Mouse (Mus musculus) regulatory T cell (primary cell): ENCODE data around the gene Hcfc1r1.

ENCODE experiments used
- in situ Hi-C: fragments of 300-600 bp; cut with MboI, MseI; formaldehyde crosslinking; loops from one replicate; pipeline ENCODE4 v1.15.1; 2025; ENCODE audit warnings: high pct_unique_total_duplicates

Hcfc1r1 gene

GRCm38 (mm10) chr17:23673424-23674073 lies at the start of gene Hcfc1r1, which contains the start of gene Thoc6:
Gene Hcfc1r1, plus strand, starts transcription at chr17:23673596.
Gene Thoc6, minus strand, starts transcription at chr17:23673882.
- in situ Hi-C loops: no loop called here

- in situ Hi-C loops: no loop called here
Measured at GRCm38 (mm10) chr17:23627813-23628212, 45.6 kb upstream of the Hcfc1r1 start.

- in situ Hi-C loops: no loop called here
Measured at GRCm38 (mm10) chr17:23630195-23631020, 43.0 kb upstream of the Hcfc1r1 start.

- in situ Hi-C loops: no loop called here
Measured at GRCm38 (mm10) chr17:23631241-23631640, 42.2 kb upstream of the Hcfc1r1 start.

DNA sequence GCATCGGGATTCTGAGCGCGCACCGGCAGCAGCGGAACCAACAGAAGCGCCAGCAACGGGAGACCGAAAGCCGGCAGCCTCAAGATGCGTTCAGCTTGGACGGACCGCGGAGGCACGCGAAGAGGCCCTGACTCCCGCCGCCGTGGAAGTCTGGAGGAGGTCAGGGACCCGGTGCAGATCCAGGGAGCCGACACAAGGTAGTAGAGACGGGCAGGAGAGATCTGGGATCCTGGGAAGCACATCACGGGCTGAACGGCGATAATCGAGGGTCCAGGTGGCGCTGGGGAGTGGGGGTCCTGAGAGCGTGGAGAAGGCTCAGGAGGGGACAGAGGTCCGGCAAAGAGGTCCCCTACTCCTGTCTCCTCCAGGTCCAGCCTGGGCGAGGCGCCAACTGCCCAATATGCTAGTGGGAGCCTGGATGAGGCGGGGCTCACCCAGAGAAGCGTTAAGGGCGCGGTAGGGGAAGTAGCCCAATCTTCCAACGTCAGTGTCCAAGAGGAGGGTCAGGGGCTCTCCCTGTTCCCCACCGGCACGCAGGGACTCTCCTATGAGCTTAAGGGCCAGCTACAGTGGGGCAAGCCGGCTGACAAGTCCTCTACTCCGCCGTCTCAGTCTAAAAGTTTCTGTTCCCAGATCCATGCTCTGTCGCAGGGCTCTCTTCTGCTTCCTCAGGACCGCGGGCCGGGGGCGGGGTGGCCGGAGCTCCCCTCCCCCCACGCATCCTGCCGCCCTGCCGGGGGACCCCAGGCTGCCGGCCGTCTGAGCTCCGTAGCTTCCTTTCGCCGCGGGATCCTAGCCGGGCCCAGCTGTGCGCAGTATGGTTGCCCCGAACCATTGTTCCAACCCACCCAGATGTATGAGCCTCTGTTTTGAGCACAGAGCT lies 28.5 kb upstream of the Hcfc1r1 start, which contains the start of gene Mmp25:
TSS of gene Mmp25 (minus strand) at position 665 of the 883 bp plus-strand sequence.
- in situ Hi-C loops: no loop called here

GRCm38 (mm10) chr17:23645894-23646293 lies 27.5 kb upstream of the Hcfc1r1 start:
- in situ Hi-C loops: no loop called here

DNA sequence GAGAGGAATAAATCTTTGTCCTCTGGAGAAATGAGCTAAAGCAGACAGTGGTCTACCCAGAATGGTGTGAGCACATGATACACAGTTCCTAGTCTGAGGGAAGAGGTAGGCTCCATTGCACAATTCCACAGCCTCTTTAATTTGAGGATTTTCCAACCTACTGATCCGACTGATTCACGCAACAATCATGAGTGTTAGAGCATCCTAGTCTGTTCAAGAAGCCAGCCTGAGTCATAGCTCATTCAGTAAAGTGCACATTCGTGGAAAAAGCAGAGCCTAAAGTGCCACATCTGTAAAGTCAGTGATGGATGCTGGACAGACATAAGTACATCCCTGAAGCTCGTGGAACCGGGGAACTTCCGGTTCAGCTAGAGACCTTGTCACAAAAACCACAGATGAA lies 22.0 kb upstream of the Hcfc1r1 start:
- in situ Hi-C loops: no loop called here

DNA sequence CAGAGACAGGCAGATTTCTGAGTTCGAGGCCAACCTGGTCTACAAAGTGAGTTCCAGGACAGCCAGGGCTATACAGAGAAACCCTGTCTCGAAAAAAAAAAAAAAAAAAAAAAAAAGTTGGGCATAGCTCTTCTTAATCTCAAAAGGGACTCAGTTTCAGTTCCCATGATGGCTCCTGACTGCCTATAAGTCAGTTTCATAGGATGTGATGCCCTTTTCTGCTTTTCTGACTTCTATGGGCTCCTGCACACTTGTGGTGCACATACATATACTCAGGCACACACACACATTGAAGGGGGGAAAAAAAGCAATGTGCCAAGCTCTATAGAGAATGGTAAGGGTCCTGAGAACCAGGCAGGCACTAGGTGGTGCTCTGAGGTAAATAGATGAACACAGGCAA lies 20.1 kb upstream of the Hcfc1r1 start:
- in situ Hi-C loops: no loop called here

DNA sequence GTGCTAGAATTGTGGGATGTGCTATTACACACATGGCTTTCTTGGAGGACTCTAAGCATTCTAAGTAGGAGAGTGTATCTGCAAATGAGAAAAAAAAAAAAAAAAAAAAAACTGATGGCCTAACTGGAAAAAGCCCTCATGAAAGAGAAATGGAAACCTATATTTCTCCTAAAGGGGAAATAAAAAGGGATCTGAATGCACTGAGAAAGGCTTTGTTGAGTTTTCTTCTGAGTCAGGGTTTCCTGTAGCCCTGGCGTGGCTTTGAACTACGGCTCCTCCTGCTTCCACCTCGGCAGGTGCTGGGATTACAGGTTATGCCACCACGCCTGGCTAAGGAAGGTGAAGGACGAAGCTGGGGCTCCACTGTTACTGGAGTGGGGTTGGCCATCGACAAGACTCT lies 19.4 kb upstream of the Hcfc1r1 start:
- in situ Hi-C loops: no loop called here

- in situ Hi-C loops: no loop called here
Measured at GRCm38 (mm10) chr17:23654410-23654809, 19.0 kb upstream of the Hcfc1r1 start.

DNA sequence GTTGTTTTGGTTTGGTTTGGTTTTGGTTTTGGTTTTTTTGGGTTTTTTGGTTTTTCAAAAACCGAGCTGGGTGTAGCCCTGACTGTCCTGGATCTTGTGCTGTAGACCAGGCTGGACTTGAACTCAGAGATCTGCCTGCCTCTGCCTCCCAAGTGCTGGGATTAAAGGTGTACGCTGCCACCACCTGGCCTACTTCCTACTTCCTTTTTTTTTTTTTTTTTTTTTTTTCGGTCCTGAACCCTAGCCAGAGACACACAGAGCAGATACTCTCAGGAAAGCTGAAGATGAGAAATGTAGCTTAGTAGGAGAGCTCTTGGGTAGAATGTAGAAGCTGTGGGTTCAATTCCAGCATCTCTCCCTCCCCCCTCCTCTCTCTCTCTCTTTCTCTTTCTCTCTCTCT lies 14.9 kb upstream of the Hcfc1r1 start:
- in situ Hi-C loops: no loop called here

DNA sequence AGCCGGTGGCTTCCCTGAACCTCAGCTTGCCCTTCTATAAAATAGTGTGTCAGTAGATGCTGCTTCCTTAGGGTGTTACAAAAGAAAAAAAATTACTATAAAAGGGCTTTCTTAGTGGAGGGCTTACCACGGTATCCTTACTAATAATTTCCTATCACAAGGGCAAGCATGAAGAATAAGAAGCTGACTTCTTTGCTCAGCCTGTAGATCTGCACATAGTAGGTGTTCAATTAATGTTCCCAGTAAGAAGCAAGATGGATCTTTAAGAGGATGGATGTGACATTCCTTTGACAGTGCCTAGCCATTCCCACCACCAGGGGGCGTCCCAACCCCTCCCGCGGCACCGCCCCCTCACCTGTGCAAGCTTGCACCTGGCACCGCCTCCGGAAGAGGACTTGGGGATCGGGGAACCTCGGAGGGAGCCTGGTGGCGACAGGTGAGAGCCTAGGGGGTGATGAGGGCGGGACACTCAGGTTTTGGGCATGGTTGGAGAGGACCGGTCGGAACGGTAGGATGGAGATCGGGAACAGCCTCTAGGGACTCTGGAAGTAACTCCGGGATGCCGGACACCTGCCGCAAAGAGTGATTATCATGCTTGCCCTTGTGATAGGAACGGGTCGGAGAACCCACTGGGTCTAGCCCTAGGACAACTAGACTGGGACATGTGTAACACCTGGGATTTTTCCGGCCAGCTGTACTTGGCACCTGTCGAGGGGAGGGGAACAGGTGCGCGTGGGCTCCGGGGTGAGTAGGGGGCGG lies 13.1 kb upstream of the Hcfc1r1 start, which contains the start of gene Bicdl2:
TSS of gene Bicdl2 (plus strand) at position 390 of the 759 bp plus-strand sequence.
- in situ Hi-C loops: no loop called here

GRCm38 (mm10) chr17:23660876-23661200 lies 12.6 kb upstream of the Hcfc1r1 start:
- in situ Hi-C loops: no loop called here

GRCm38 (mm10) chr17:23661526-23661925 lies 11.9 kb upstream of the Hcfc1r1 start:
- in situ Hi-C loops: no loop called here

DNA sequence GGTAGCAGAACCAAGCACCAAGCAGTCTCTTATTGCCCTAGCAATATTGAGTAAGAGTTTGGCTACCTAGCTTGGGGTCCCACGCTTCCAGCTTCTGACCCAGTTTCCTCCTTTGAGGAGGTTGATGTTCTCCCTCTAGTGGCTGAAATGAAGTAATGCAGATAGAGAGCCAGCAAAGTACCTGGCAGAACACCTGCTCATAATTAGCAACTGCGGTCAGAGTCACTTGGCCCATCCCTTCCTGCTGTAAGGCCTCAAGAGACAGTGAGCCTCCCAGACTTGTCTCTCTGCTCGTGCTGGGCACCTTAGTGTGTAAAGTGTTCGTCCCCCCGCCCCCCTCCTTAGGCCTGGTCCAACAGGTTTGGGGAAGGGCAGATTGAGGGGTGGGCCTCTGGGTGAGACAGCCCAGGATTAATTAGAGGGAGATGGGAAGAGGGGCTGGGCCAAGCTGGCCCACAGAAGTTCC lies 8.8 kb upstream of the Hcfc1r1 start:
- in situ Hi-C loops: loop anchor here (5.0 kb wide), 1 partner anchor 43 kb away; no protein-coding TSS in a partner anchor

GRCm38 (mm10) chr17:23665511-23665910 lies 7.9 kb upstream of the Hcfc1r1 start:
- in situ Hi-C loops: loop anchor here (5.0 kb wide), 1 partner anchor 42 kb away; no protein-coding TSS in a partner anchor

GRCm38 (mm10) chr17:23670516-23671074 lies 2.8 kb upstream of the Hcfc1r1 start:
- in situ Hi-C loops: no loop called here

GRCm38 (mm10) chr17:23671519-23671918 lies 1.9 kb upstream of the Hcfc1r1 start:
- in situ Hi-C loops: no loop called here

GRCm38 (mm10) chr17:23672761-23673160 lies 635 bp upstream of the Hcfc1r1 start:
- in situ Hi-C loops: no loop called here

DNA sequence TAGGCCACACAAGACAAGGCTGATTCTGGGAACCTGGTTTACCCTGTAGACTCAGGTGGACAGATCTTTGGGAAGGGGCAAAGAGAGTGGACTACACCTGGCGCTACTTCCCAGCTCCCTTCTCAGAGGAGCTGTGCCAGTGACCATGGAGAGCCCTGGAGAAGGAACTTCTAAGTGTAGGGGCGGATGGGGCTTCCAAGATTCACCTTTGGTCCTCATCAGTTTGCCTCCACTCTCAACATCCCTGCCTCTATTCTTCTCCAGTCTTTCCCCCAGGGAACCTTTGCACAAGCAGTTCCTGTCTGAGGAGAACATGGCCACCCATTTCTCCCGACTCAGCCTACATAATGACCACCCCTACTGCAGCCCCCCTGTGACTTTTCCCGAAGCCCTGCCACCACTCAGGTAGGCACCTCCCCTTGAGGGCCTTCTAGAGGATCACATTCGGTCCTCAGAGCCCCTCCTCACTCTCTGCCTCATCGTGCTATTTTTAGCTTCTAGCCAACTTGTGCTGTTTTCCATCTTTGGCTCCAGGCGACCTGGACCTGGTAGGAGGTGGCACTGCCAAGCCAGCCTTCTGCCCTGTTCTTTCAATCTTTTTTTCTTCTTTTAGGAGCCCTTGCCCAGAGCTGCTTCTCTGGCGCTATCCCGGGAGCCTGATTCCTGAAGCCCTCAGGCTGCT lies 1.0 kb downstream of the Hcfc1r1 start:
- in situ Hi-C loops: no loop called here
